Mouse (Mus musculus) cerebellum, postnatal 4 days (tissue): ENCODE measurements around the gene Fchsd2.

Experiments
- DNase-seq, 2 experiments: peaks; one replicate each; pipeline ENCODE4 v3.0.0; 2022; ENCODE audit warnings: low spot score in 2 of 2, mixed read lengths in 1 of 2

Gene Fchsd2

DNA sequence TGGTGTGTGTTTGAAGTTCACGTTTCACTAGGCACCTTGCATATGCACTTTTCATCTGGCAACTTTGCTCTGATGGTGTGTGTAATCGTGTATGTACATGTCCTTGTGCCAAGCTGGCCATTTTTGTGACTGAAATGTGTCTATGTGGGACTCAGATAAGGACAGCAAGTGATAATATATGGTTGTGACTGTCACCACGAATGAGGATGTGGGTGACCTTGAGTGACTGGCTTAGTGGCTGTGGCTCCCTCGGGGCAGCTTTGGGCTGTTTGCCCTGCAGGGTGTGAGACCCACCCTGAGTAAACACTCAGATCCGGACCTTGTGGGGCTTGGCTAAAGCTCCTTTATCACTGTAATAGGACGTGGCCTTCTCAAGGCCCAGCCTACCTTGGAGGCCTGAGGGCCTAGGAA, 223.9 kb downstream of the Fchsd2 start:
- no peak for DNase-seq

- no peak for DNase-seq
These were observed 224.4 kb downstream of the Fchsd2 start, which contains the start of gene Stard10 for GRCm38 (mm10) chr7:101317014-101317413. Gene Stard10 (plus strand): TSS chr7:101317086.

DNA sequence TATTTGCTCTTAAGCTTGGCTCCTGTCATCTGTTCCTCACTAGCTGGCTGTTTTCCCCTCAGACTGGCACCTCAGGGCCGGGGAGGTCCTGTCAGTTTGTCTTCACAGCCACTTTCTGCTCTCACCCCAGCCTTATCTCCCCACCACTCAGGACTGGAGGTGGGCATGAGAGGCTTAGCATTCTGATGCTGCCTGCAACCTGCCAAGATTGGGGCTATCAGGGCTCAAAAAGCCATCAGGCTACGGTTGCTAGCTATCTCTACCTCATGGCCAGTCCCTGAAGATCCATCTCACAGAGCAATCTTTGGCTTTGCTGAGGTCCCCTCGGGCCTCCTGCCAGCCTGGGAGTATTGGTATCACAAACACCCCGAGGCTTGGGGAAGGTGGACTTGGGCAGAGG, 226.2 kb downstream of the Fchsd2 start:
- DNase-seq, result no peak

GRCm38 (mm10) chr7:101319796-101320195, 227.1 kb downstream of the Fchsd2 start:
- no peak for DNase-seq

- DNase-seq, result no peak
These were observed 227.9 kb downstream of the Fchsd2 start for GRCm38 (mm10) chr7:101320399-101321217.

GRCm38 (mm10) chr7:101321218-101321827, 228.7 kb downstream of the Fchsd2 start:
- no peak for DNase-seq

DNA sequence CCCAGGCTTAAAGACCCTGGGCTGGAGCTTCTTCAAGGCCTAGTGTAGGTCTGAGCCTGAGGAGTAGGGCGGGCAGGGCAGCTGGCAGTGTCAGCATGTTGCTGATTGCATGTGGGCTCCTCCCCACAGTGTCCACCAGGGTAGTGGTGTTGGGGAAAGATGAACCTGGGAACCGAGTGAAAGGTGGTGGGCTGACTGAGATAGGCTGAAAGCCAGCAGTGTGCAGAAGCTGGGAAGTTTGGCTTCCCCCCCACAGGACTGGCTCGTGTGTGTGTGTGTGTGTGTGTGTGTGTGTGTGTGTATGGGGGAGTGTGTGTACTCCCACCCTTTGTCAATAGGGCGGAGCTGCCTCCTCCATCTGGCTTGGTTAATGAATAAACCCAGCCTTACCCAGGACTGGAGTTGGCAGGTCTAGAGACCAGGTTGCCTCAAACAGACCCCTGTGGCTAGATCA, 230.5 kb downstream of the Fchsd2 start:
- DNase-seq, result no peak

DNA sequence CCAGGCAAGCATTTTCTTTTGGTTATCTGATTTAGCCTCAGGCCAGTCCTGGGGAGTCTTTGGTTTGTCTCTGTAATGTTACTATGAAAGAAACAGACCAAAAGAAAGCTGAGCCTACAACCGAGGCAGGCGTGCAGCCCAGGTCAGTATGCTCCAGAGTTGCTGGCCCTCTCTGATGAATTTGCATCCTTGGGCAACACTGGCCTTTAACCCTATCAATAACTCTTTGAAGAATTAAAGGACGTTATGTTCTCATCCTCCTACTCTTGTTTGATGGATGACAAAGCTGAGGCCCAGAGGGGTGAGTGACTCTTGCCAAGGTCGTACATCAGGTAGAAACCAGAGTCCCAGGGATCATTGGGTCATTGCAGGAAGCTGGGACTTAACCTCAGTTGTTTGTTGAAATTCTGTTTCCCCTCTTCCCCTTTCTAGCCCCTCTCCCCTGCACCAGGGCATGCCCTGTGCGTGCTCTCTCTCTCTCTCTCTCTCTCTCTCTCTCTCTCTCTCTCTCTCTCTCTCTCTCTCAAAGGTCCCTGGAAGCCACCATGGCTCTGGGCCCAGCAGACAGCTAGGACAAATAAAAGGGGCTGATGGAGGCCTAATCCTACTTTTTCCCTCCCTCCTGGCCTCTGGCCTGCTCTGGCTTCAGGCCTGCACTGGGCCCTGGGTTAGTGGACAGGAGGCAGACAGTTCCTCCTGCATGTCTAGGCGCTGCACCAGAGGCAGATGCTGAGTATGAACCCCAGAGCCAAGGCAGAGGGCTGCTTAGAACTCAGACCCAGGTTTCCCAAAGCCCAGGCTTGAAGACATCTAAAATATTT, 231.7 kb downstream of the Fchsd2 start:
- no peak for DNase-seq

DNA sequence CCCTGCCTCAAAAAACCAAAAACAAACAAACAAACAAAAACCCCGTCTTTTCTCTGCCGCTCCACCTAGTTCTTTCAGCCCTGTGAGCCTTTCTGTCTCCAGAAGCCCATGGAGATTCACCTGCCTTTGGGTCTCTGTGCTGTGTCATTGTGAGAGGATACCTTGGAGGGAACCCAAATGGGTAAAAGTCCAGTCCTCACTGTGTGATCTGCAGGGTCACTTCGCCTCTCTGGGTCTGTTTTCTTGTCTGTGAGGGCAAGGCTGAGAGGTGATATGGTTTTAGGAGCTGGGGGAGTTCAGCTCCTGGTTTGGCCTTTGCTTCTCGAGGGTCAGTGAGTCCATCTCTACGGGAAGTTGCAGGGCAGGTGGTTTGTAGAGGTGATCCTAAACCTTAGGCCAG, 233.3 kb downstream of the Fchsd2 start:
- no peak for DNase-seq

GRCm38 (mm10) chr7:101327263-101327662, 234.6 kb downstream of the Fchsd2 start:
- no peak for DNase-seq

GRCm38 (mm10) chr7:101327786-101328185, 235.1 kb downstream of the Fchsd2 start:
- DNase-seq, result no peak

DNA sequence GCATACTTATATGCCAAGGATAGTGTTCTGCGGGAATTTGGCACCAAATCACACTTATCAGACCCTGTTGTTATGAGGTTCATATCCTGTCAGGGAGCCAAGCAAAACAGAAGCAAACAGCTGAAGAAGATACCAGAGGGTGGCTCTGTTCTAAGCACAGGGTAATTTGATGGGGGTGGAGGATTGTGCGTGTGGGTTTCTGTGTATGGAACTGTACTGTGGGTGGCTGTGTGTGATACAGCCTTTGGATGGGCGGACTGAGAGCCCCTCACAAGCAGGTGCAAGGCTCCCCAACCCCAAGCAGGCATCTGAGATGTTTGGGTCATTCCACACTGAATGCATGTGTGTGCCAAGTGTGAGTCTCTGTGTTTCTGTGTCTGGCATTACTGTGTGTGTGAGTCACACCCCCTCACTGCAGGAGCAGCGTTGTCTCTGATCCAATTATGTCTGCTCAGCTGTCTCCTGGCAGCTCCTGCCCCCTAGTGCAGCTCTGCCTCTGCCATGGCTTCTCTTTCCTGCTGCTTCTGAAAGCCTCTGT, 236.0 kb downstream of the Fchsd2 start:
- DNase-seq, result no peak

- DNase-seq, result no peak
These were observed 236.9 kb downstream of the Fchsd2 start for GRCm38 (mm10) chr7:101329606-101330005.

GRCm38 (mm10) chr7:101330074-101330840, 237.6 kb downstream of the Fchsd2 start:
- no peak for DNase-seq

DNA sequence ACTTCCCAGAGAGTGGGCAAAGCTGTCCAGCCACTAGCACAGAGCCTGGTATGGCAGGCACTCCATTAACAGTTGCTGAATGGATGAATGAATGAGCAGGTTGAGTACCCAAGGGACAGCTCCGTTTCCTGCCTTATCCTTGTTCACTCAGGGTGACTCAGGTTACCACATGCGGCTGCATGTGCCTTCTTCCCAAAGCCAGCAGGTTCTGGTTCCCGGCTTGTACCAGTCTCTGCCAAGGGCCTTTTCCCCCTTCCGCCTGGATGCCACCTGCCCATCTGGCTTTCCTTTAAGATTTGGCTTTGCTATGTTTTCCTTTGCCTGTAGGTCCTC, 238.1 kb downstream of the Fchsd2 start:
- DNase-seq, result no peak

GRCm38 (mm10) chr7:101332045-101332831, 239.6 kb downstream of the Fchsd2 start:
- no peak for DNase-seq
